Mouse (Mus musculus) embryonic facial prominence, embryonic 10.5 days (tissue): Measurements from ENCODE around the gene Wdpcp. TPM values are rescaled to one million over a fixed set of nuclear protein-coding genes. Genes with fewer than 3 reads are reported as not detected.
A peak's percentile ranks its signal among the peaks of the same experiment; 100 is the strongest.
"Not testable (repeated sequence)": the region's sequence is repeated elsewhere in the genome, so short reads cannot be mapped to it uniquely, and the experiment has no call there.

ENCODE experiments used
- DNase-seq: peaks from one replicate; pipeline ENCODE4 v3.0.0-alpha.2; 2017; ENCODE audit warnings: low spot score
- H3K27ac ChIP-seq: fragments of 300-500 bp; sonication (generic); replicated peaks from 2 replicates; pipeline ENCODE4 v1.5.1; 2016; ENCODE audit warnings: mild to moderate bottlenecking
- H3K27me3 ChIP-seq: fragments of 300-500 bp; sonication (generic); replicated peaks from 2 replicates; pipeline ENCODE4 v1.6.1; 2016; ENCODE audit warnings: low read depth, mild to moderate bottlenecking; ENCODE audit not compliant: poor library complexity, severe bottlenecking
- H3K36me3 ChIP-seq: fragments of 300-500 bp; sonication (generic); replicated peaks from 2 replicates; pipeline ENCODE4 v1.6.1; 2016; ENCODE audit warnings: mild to moderate bottlenecking, moderate library complexity
- H3K4me1 ChIP-seq: fragments of 300-500 bp; sonication (generic); 2 replicates; pipeline ENCODE4 v1.6.1; 2016
- H3K4me3 ChIP-seq: fragments of 300-500 bp; sonication (generic); 2 replicates; pipeline ENCODE4 v1.5.1; 2016; ENCODE audit warnings: mild to moderate bottlenecking, moderate library complexity
- H3K9me3 ChIP-seq: fragments of 300-500 bp; sonication (generic); 2 replicates; pipeline ENCODE4 v1.6.1; 2016; ENCODE audit warnings: mild to moderate bottlenecking
- WGBS: fragments of 180-500 bp; shearing (Covaris S2); methylation state at CpG from one replicate; pipeline ENCODE4 v1.1.7; 2016; 5-methylcytosine and 5-hydroxymethylcytosine counted together
- polyA plus RNA-seq: library from polyadenylated mRNA; unstranded; fragments of >200 nt; fragmentation: Nextera tagmentation; extraction: Ambion mirVana; gene quantifications from 2 replicates; pipeline ENCODE4 v1.2.1, GENCODE M21; 2016

The Wdpcp gene
- 9.5 and 10.7 TPM in 2 replicates for polyA plus RNA-seq

GRCm38 (mm10) chr11:21571700-21572381 is at the start of gene Wdpcp, which contains the start of gene Mdh1:
Wdpcp (plus strand) TSS chr11:21572235.
Mdh1 (minus strand) TSS chr11:21572367.
- WGBS, result under 1% methylated on average over 42 of the region's 42 CpGs
- Histone ChIP-seq H3K27me3 (no peaks in the 10 kb centered on the region), H3K36me3 (peaks cover 6% of the 10 kb centered on the region; the same call in 1 of the 2 replicates), H3K9me3 (no peaks in the 10 kb centered on the region), H3K27ac (peak within 1 kb of the TSS; percentile 82), H3K4me3 (peak within 1 kb of the TSS; percentile 69), H3K4me1 (peaks cover 20% of the 10 kb centered on the region)
- peak; percentile 95 for DNase-seq

- no peak for DNase-seq
- no peaks in the 10 kb centered on the region for H3K4me1 ChIP-seq
- H3K36me3 ChIP-seq, result no peaks in the 10 kb centered on the region
- no peaks in the 10 kb centered on the region for H3K27me3 ChIP-seq
- H3K27ac ChIP-seq, result no peak overlapping the region
- WGBS, result 60% methylated on average over 2 of the region's 2 CpGs
- H3K4me3 ChIP-seq, result no peak overlapping the region
- H3K9me3 ChIP-seq, result no peaks in the 10 kb centered on the region
Observed at GRCm38 (mm10) chr11:21528676-21529394, 43.2 kb upstream of the Wdpcp start.

DNA sequence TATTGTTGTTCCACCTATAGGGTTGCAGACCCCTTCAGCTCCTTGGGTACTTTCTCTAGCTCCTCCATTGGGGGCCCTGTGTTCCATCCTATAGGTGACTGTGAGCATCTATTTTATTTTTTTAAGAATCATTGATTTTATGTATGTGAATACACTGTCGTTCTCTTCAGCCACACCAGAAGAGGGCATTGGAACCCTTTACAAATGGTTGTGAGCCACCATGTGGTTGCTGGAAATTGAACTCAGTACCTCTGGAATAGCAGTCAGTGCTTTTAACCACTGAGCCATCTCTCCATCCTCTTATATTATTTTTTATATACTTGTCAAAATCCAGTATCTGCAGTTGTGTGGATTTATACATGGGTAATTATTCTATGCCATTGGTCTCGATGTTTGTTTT is 41.2 kb upstream of the Wdpcp start:
- not testable (repeated sequence) for H3K27ac ChIP-seq, H3K4me1 ChIP-seq
- 83% methylated on average over 2 of the region's 2 CpGs for WGBS

DNA sequence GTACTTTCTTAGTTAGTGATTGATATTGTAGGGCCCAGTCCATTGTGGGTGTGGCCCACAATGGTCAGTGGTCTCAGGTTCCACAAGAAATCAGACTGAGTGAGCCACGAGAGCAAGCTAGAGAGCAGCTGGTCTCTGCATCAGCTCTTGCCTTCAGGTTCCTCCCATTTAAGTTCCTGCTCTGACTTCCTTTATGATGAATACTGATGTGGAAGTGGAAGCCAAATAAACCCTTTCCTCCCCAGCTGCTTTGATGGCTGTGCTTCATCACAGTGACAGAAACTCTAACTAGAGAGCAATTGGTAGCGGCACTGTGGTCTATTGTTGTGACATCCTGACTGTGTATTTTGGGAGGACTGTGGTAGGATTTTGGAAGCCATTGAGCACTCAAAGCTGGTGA is 32.0 kb upstream of the Wdpcp start:
- H3K36me3 ChIP-seq, result no peaks in the 10 kb centered on the region
- DNase-seq, result no peak
- whole genome bisulfite sequencing, result 67% methylated on average over 2 of the region's 2 CpGs
- no peak overlapping the region for H3K27ac ChIP-seq
- H3K9me3 ChIP-seq, result no peaks in the 10 kb centered on the region
- H3K4me3 ChIP-seq, result no peak overlapping the region
- no peaks in the 10 kb centered on the region for H3K27me3 ChIP-seq
- H3K4me1 ChIP-seq, result no peaks in the 10 kb centered on the region

More for the DNA sequence above, 41.2 kb upstream of the Wdpcp start:
- not testable (repeated sequence) for H3K36me3 ChIP-seq, DNase-seq, H3K9me3 ChIP-seq, H3K27me3 ChIP-seq, H3K4me3 ChIP-seq

GRCm38 (mm10) chr11:21540622-21541021 is 31.4 kb upstream of the Wdpcp start:
- Histone ChIP-seq H3K9me3 (no peaks in the 10 kb centered on the region), H3K27ac (no peak overlapping the region), H3K27me3 (no peaks in the 10 kb centered on the region), H3K4me1 (no peaks in the 10 kb centered on the region), H3K4me3 (no peak overlapping the region), H3K36me3 (no peaks in the 10 kb centered on the region)
- no peak for DNase-seq
- 95% methylated on average over 2 of the region's 2 CpGs for WGBS

GRCm38 (mm10) chr11:21542731-21543130 is 29.3 kb upstream of the Wdpcp start:
- H3K36me3 ChIP-seq, result no peaks in the 10 kb centered on the region
- no peak for DNase-seq
- H3K4me3 ChIP-seq, result no peak overlapping the region
- H3K9me3 ChIP-seq, result no peaks in the 10 kb centered on the region
- no peak overlapping the region for H3K27ac ChIP-seq
- no peaks in the 10 kb centered on the region for H3K4me1 ChIP-seq
- WGBS, result 82% methylated on average over 5 of the region's 5 CpGs
- no peaks in the 10 kb centered on the region for H3K27me3 ChIP-seq

DNA sequence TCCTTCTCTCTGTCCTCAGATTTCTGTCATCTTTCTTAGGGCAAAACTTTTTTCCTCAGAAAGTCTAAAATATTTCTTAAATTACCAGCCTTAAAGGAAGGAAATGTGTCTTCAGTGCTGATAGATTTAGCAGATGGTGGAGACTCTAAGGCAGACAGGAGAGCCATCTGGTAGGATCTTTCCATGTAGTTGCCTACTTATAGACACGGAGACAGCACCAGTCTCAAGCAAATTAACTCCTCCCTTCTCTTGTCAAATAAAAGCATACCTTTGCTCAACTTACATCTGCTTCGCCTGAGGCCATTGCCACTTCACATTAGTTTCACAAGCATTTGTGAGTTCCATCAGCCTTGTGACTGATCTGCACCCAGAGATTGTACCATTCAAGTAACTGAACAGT is 27.0 kb upstream of the Wdpcp start:
- Histone ChIP-seq H3K36me3 (no peaks in the 10 kb centered on the region), H3K27me3 (no peaks in the 10 kb centered on the region), H3K4me3 (no peak overlapping the region), H3K27ac (no peak overlapping the region), H3K9me3 (no peaks in the 10 kb centered on the region), H3K4me1 (no peaks in the 10 kb centered on the region)
- 63% methylated on average over 2 of the region's 2 CpGs for WGBS
- DNase-seq, result no peak

DNA sequence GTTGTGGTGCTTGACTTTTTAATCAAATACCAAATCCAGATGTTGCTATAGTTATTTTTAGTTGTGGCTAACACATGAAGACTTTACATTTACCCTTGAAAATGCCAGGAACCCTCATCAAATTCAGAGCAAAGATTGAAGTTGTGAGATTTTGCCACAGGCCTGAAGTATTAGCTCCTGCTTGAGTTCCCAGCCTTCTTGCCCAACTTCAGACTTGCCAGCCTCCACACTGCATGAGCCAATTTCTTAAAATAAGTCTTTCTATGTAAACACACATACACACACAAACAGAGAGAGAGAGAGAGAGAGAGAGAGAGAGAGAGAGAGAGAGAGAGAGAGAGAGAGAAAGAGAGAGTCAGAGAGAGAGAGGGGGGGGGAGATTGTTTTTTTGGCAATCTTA is 26.1 kb upstream of the Wdpcp start:
- Histone ChIP-seq H3K9me3 (no peaks in the 10 kb centered on the region), H3K36me3 (no peaks in the 10 kb centered on the region), H3K4me3 (no peak overlapping the region), H3K4me1 (no peaks in the 10 kb centered on the region), H3K27ac (no peak overlapping the region), H3K27me3 (no peaks in the 10 kb centered on the region)
- no peak for DNase-seq

DNA sequence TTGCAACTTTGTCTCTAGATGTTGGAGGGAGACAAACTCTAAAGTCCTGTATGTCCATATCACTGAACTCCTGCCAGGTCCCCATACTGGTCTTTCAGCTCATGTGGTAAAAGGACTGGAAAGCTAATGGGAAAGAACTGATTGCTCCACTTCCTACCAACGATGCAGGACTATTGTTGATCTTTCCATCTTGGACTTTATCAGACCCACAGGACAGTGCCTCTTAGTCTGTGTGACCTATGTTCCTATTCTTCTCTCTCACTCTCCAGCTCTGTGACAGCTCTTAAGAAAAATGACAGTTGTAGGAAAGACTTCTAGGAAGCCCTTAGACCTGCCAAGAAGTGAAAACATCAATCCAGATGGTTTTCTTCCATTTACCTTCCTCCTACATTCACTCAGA is 25.4 kb upstream of the Wdpcp start:
- H3K36me3 ChIP-seq, result no peaks in the 10 kb centered on the region
- DNase-seq, result no peak

GRCm38 (mm10) chr11:21547518-21547917 is 24.5 kb upstream of the Wdpcp start:
- no peak for DNase-seq
- no peaks in the 10 kb centered on the region for H3K4me1 ChIP-seq
- H3K27ac ChIP-seq, result no peak overlapping the region
- H3K4me3 ChIP-seq, result no peak overlapping the region
- no peaks in the 10 kb centered on the region for H3K9me3 ChIP-seq
- no peaks in the 10 kb centered on the region for H3K27me3 ChIP-seq
- H3K36me3 ChIP-seq, result no peaks in the 10 kb centered on the region

More for the DNA sequence above, 25.4 kb upstream of the Wdpcp start:
- Histone ChIP-seq H3K27ac (no peak overlapping the region), H3K4me1 (no peaks in the 10 kb centered on the region), H3K4me3 (no peak overlapping the region), H3K9me3 (no peaks in the 10 kb centered on the region), H3K27me3 (no peaks in the 10 kb centered on the region)
- WGBS, result 84% methylated on average over 1 of the region's 1 CpGs

DNA sequence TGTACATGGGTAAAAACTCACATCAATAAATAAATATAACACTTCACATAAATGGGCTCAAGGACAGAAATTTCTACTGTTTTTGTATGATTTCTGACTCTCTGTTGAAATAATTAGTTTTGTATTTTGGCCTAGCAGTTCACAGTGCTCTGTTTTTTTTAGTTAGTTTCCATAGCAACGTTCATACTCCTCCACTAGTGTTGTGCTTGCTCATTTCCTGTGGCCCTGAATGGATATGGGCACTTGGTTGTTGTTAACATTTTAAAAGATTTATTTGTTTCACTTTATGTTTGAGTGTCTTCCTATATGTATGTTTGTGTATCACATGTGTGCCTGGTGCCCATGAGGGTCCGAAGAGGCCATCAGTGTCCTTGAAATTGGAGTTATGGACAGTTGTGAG is 23.0 kb upstream of the Wdpcp start:
- H3K4me1 ChIP-seq, result no peaks in the 10 kb centered on the region
- no peaks in the 10 kb centered on the region for H3K9me3 ChIP-seq
- no peak overlapping the region for H3K4me3 ChIP-seq
- WGBS, result 85% methylated on average over 2 of the region's 2 CpGs
- H3K36me3 ChIP-seq, result no peaks in the 10 kb centered on the region
- no peak overlapping the region for H3K27ac ChIP-seq
- no peaks in the 10 kb centered on the region for H3K27me3 ChIP-seq
- no peak for DNase-seq

- WGBS, result 93% methylated on average over 4 of the region's 4 CpGs
- Histone ChIP-seq H3K9me3 (no peaks in the 10 kb centered on the region), H3K27me3 (no peaks in the 10 kb centered on the region), H3K27ac (no peak overlapping the region), H3K36me3 (no peaks in the 10 kb centered on the region), H3K4me1 (no peaks in the 10 kb centered on the region), H3K4me3 (no peak overlapping the region)
- DNase-seq, result no peak
Observed at GRCm38 (mm10) chr11:21549754-21550153, 22.3 kb upstream of the Wdpcp start.
